Mouse (Mus musculus): ENCODE data around the gene Pkib.

The Pkib gene

DNA sequence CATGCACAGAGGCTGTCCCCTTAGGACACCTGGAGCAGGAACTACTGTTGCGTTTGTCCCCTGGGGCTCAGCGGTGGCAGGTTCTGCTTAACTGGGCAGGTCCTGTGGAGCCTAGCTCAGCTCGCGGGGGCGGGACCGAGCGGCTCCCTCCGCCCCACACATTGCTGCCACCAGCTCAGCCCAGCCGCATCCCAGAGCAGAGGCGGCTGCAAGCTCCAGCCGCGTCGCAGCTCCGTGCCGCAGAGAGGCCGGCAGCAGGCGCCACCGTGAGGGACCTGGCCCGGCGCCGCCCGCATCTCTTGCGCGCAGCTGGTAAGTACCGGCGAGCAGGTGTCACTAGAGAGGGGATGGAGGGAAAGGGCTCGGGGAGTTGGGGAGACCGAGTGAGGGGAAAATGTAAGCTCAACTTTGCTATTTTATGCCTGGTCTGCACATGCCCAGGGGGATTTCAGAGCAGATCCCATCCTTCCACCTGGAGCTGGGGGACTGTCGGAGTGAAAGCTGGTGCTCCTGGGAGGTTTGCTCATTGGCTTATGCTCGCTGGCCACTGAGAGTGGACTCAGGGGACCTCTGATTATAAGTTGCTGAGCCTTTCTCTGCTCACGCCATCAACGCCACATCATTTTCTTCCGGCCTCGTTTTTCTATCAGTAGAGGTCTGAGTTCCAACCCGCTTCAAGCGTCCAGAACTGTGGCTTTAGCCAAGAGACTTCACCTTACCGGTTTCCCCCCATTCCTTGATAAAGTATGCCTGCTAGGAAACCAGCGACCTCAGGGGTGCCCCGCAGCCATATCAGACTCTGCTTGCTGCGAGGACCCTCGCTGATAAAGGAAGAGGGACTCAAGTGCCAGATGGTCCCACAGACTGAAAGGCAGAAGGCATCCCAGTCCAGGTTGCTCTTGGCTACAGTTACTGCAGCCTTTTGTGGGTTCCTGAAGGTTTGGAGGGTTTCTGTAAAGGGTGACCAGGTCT is at the start of gene Pkib:
Gene Pkib, plus strand, starts transcription at position 86 of the 972 bp plus-strand sequence.
- peak; percentile 66 for DNase-seq (ENCODE audit: low spot score in 2 of 2)

DNA sequence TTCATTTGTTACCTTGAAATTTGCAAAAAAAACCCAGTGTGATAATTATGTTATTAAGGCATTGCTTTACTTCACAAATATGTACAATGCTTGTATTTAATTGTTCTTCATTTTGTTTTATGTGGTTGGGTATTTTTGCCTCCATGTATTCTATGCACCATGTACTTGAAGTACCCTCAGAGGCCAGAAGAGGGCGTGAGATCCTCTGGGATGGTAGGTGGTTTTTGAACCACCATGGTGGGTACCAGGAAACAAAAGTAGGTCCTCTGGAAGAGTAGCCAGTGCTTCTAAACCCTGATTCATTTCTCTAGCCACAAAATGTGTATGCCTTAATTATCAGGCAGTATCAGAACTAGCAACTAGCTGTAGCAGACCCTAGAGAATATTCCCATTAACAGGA is 47.9 kb upstream of the Pkib start:
- DNase-seq (ENCODE audit: low spot score in 2 of 2), result no peak

DNA sequence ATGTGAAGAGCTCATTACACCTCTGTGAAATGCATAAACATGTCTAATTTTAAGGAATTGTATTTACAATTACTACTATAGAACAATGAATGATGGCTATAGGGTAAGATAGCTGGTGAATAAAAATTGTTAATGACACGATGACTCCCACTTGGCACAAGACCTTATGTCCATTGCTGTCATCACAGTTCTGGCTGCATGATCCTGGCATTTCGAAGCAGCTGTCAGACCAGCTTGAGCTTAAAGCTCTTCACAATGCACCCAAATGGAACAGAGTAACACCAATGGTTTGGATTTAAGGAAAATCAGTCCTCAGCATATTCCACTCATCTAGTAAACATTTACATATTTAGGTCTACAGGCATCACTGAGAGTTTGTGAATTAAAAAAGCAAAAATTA is 37.5 kb upstream of the Pkib start:
- DNase-seq (ENCODE audit: low spot score in 2 of 2), result no peak

DNA sequence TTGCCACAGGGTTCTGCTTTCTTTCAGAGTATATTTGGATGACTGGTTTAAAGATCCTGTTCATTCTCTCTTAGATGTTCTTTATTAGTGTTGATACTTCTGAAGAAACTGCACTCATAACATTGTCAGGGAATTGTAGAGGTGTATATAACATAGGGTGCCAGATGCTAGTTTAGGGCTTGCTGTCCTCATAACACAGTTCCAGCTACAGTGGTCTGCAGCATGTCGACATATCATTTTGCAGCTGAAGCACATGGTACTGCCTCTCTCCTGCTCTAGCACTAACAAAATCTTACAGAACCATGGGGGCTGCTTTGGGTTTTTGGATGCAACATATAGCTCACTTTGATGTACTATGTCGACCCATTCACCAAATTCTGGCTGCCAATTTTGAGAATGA is 34.6 kb upstream of the Pkib start:
- no peak for DNase-seq (ENCODE audit: low spot score in 2 of 2)

DNA sequence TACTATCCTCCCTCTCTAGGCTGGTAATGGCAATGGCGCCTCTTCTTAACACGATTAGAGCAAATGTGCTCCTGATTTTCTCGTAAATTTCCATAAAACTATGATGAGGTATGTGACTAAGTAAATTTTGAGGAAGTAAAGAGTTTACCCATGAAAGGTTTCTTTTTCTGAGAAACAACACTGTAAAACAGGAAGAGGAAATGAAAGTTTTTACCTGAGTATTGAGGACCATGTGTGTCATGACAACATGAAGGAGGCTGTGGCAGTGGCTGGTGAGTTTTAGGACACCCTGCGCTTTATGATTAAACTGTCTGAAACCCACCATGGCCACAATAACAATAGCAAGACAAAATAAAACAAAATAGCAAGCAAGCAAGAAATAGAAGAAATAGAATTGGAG is 28.8 kb upstream of the Pkib start:
- no peak for DNase-seq (ENCODE audit: low spot score in 2 of 2)

DNA sequence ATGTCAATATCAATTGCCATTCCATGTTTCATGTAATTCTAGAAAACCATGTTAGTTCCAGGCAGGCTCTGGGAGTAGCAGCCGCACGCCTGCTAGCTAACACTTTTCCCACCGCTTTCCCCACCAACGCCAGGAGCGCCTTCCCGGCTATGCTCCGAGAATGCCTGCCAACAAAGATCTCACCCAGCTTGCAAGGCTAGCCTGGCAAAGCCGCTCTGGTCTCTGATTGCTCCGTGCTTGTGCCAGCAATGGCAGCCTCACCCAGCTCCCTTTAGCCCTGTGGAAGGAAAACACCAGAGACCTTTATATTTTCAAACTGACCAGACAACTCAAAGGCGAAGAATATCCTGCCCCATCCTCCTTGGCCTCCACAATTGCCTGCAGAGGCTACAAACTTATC is 8.5 kb upstream of the Pkib start:
- DNase-seq (ENCODE audit: low spot score in 2 of 2), result peak in 1 of 2 experiments; percentile 24

DNA sequence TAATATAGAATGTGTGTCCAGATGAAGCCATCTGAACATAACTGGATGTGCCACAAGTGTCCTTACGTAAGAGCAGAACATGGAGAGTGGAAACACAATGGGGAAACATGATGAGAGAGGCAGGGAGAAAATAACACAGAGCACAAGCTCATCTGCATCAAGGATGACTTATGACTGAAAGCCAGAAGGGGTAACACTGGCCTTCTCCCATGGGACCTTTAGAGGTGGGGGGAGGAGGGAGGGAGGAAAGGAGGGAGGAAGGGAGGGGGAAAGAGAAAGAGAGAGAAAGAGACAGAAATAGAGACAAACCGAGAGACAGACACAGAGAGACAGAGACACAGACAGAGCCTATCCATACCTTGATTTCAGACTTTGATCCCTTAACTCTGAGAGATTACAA is 4.0 kb upstream of the Pkib start:
- DNase-seq (ENCODE audit: low spot score in 2 of 2), result no peak

DNA sequence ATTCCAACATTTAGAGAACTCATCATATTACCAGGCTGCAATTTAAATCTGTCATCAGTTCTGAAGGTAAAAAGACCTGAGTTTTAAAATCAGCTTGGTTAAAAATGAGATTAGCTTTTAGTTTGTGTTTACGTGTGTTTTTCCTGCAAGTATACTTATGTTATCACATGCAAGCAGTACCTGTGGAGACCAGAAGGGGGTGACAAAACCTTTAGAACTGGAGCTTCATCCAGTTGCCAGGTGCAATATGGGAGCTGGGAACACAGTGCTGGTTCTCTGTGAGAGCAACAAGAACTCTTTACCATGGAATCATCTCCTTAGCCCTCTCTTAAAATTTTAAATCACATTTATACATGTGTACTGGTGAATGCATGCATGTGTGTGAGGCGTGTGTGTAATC is 1.2 kb upstream of the Pkib start:
- no peak for DNase-seq (ENCODE audit: low spot score in 2 of 2)

DNA sequence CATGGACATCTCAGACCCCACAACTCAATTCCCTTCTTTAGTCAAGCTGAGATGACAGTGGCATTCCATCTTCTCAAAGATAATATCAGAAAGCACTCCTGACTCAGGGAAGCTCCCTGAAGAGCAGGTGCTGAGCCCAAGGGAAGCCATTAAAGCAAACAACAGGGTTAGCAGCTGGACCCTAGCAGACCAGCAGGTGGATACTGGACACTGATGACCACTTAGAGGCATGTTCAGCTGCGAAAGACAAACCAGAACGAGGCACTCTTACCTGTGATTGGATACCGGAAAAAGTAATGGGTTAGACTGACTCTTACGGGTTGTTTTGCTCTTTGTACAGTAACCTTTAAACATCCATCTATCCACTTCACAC is 1.1 kb downstream of the Pkib start:
- DNase-seq (ENCODE audit: low spot score in 2 of 2), result no peak

DNA sequence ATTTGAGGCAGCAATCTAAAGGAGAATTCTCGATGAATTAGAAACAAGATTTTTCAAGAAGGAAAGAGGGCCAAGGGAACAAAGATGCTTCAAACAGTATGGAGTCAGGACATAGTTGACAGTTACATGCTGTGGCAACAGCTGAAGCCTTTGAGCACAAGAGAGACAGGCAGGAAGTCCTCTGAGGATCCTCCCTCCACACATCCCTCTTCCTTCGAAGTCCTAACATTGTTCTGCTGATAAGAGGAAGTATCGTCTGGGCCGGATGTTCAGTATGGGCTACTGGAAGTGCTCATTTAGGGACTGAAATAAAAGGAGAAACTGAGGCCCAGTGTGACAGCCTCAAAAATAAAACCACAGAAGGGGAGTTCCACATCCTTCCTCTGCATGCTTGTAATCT is 5.2 kb downstream of the Pkib start:
- DNase-seq (ENCODE audit: low spot score in 2 of 2), result no peak

DNA sequence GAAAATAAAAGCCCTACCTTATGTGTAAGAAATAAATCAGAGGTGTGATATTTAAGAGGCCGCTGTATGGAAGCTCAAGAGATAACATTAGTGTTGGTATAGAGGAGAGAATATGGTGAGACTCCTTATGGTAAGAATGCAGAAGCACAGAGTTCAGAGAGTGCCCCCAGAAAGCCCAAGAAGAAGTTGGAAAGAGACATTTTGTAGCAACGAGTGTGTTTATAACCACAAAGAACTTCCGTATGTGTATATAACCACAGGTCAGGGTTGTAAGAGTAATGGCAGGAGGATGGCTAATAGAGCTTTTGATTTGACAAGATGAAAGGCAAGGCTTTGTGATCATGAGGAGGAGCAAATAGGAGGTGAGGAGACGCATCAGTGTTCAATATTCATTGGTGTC is 6.5 kb downstream of the Pkib start:
- no peak for DNase-seq (ENCODE audit: low spot score in 2 of 2)

DNA sequence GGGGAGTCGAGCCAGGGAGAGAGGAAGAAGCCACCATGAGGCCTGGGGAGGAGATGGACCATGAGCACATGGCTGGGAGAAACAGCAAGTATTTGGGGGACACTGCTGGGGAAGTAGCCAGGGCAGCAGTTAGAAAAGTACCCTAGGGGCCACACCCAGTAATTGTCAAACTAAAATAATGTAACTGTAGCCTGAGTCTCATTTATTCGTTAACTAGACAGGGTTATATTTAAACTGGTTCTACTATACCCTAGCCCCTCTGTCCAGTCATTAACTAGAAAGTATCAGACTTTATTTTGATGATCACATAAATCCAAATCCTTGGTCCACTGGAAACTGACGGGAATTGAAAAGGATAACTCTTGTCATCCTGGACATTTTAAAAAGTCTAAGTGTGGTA is 7.8 kb downstream of the Pkib start:
- DNase-seq (ENCODE audit: low spot score in 2 of 2), result no peak

DNA sequence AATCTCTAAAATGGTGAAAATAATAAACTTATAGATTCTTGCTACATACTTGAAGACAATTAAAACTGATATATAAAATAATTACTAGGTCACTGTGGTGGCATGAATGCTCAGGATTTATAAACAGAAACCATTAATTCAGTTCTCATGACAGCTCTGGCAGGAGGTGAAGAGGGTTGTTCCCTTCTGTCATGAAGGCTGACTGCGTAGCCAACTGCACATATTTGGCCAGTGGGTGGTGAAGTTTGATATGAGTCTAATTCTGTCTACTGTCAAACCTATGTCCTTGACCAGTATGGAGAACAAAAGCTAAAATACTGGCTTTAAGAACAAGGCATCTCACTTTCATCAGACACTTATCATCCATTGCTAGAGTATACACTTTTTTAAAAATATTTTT is 21.5 kb downstream of the Pkib start:
- no peak for DNase-seq (ENCODE audit: low spot score in 2 of 2)

DNA sequence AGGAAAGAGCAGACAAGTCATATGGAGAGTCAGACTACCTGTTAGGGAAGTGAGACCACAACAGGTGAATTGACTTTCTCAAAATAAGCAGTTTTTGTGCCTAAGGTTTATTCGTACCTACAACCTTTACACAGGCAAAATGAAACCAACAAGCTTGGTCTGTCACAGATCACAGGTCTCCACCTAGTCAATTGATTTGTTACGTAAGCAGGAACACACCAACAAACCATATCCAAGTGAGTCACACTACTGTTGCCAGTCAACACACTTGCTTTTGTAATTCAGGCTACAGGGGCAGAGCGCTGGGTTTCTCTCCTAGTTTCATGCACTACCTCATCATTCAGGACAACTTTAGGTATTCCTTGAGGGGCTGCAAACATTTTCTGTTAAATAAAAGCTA is 28.7 kb downstream of the Pkib start:
- DNase-seq (ENCODE audit: low spot score in 2 of 2), result no peak

DNA sequence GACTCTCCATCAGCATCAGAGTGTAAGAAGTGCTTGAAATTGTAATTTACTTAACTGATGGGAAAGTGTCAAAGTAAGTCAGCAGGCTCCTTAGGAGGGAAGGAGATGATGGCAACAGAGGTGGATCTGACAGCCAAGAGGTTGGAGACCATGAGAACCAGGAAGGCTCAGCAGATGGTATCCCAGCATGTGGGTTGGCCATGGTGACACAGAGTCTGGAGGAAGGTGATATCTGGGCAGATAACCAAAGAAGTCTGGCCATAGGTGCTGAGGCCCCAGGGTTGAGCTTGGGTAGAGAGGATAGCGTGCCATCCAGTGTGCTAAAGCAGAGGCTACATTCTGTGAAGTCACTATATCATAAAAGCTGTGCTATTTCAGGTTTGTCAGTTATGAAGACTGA is 32.0 kb downstream of the Pkib start:
- no peak for DNase-seq (ENCODE audit: low spot score in 2 of 2)

DNA sequence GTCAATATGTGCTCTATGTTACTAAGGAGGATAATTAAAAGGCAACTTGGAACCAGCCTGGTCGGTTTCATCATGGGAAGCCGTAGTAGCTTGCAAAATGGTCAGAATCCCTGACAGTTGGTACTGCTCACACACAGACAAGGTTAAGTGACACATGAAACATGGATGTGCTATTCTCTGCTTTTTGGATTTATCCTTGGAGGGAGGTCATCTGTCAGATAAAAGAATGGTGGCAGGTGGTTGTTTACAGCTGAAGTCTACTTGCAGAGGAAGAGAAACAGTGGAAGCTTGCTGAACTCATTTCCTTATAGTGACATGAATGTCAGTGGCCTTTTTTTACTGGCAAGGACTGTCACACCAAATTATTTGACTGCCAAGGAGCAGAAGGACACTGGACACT is 32.5 kb downstream of the Pkib start:
- no peak for DNase-seq (ENCODE audit: low spot score in 2 of 2)

DNA sequence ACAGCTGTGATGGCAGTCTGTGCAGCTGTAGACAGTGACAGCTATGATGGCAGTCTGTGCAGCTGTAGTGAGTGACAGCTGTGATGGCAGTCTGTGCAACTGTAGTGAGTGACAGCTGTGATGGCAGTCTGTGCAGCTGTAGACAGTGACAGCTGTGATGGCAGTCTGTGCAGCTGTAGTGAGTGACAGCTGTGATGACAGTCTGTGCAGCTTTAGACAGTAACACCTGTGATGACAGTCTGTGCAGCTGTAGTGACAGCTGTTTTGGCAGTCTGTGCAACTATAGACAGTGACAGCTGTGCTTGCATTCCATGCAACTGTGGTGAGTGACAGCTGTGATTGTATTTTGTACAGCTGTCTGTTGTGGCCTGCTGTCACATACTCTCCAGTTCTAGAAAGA is 44.0 kb downstream of the Pkib start:
- DNase-seq (ENCODE audit: low spot score in 2 of 2), result no peak

DNA sequence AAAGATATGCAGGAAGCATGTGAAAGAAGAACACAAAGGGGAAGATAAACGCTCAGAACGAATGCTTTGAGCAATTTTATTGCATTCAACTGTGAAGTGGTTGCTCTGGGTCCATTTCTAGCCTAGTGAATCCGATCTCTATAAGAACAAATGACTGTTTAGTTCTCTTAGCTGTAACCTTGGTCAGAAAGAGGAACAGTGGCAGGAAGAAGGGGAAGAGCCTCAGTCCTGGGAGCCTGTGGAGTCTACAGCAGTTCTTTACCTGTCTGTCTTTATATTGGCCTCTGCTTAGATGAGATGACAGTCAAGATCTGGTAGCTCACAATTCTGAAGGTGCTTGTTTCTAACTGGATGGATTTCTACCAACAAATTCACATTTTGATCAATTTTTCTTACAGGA is 56.2 kb downstream of the Pkib start:
- no peak for DNase-seq (ENCODE audit: low spot score in 2 of 2)

DNA sequence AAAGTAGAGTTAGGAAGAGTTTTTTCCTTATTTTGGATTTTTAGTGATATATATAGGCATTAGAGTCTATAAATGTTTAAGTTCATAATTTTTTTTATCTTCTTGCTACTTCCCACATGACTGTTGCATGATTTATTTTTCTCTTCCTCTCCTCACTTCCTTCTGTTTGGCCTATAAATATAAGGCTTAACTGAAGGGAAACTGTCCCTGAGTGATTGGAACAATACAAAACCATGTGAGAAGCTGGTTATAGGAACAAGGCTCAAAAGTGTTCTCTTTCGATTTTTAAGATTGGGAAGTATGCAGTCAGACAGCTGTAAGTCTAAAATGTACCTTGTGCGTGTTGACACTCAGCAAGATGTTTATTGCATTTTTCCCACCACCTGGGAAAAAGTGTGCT is 58.4 kb downstream of the Pkib start:
- DNase-seq (ENCODE audit: low spot score in 2 of 2), result no peak

DNA sequence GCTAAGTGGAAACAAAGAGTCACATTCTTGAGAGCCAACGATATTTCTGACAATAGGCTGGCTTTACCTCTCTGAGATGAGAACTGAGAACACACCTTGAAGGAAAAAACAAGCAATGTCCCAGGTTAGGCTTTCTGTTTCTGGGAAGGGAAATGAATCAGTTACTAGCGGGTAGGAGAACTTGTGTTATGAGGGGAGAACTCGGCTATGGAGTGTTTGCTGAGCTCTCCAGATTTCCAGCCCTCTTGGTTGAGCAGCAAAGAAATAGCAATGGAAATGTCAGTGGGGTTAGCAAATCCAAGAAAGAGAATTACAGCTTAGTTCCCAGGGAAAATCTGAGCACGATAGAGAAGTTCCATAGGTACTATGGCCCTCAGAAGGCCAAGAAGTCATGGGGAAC is 70.5 kb downstream of the Pkib start:
- no peak for DNase-seq (ENCODE audit: low spot score in 2 of 2)

DNA sequence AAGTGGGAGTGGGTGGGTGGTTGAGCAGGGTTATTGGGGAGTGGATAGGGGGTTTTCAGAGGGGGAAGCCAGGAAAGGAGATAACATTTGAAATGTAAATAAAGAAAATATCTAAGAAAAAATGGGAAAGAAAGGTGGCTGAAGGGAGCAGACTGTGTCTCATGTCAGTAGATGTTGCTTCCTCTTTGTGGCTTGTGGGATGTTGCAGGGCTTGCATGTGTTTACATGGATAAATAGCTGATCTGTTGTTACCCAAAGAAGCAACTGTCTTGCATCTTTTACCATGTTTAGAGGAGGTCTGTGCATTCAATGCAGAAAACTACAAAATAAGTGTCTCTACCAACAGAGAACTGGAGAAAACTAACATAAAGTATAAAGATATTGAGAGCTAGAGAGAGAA is 89.3 kb downstream of the Pkib start:
- no peak for DNase-seq (ENCODE audit: low spot score in 2 of 2)

DNA sequence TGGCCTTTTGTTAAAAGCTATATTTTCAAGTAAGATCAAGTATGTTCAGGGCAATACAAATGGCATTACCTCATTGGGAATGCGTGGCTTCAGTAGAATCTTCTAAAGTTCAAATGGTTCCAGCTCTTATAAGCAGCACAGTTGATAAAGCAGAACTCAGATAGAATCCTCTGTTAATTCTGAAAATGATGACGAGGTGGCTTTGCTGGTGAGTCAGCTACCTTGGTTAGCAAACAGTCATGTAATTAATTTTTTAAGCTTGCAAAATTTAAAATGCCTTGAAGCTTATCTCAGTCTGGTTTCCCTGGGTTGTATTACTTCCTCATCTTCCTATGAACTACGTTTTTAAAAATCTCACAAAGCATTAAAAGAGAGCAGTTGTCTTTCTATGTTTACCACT is 90.6 kb downstream of the Pkib start:
- DNase-seq (ENCODE audit: low spot score in 2 of 2), result no peak

DNA sequence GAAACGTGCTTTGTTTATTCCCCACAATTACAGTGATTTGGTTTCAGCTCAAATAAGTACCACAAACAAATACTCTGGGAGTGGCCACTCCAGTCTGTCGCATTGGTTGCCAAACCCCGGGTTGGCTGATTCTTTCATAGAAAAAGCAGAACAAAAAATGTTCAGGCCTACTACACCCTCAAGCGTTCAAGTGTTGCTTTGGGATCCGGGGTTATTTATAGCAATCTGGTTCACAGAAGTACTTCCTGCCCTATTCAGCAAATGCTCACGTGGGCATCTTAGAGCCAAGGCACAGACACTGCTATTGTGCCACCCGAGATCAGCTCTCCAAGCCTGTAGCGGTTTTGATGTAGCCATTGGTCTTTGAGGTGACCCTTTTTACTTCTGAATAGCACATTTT is 95.9 kb downstream of the Pkib start:
- DNase-seq (ENCODE audit: low spot score in 2 of 2), result peak in 1 of 2 experiments; percentile 33

DNA sequence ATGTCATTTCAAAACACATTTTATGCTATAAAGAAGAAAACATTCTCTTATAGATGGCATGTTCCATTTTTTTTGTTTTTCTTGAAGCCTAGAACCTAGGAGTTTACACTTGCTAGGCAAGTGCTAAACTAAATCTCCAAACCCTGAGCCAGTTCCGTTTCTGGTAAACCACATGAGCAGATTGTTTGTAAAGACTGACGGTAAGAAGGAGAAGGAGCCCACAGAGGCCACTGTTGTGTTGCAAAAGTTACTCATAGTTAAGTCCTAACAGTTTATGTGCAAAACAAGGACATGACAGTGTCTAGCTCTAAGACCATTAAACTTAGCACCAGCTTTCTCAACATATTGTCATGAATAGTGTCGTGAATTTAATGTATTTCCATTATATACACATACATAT is 99.9 kb downstream of the Pkib start:
- DNase-seq (ENCODE audit: low spot score in 2 of 2), result no peak

All from right cerebral cortex, postnatal 10 days (tissue).